Mouse (Mus musculus): ENCODE data around the gene Hecw2. TPM values are rescaled to one million over a fixed set of nuclear protein-coding genes. Genes with fewer than 3 reads are reported as not detected.

The Hecw2 gene
- total RNA-seq, 4 experiments from 2014 or later, result 10.3 to 12.5 (median 11.9) TPM

GRCm38 (mm10) chr1:53784721-53785418, 410.1 kb downstream of the Hecw2 start, which contains the start of gene Stk17b:
Gene Stk17b, minus strand, starts transcription at chr1:53785224.
- DNase-seq (ENCODE audit: low spot score), result peak; percentile 86

- DNase-seq (ENCODE audit: low spot score), result peak; percentile 43
Observed at GRCm38 (mm10) chr1:53784291-53784720, 410.7 kb downstream of the Hecw2 start.

GRCm38 (mm10) chr1:53782956-53783355, 412.0 kb downstream of the Hecw2 start:
- no peak for DNase-seq (ENCODE audit: low spot score)

- no peak for DNase-seq (ENCODE audit: low spot score)
Observed at GRCm38 (mm10) chr1:53782079-53782478, 412.9 kb downstream of the Hecw2 start.

- DNase-seq (ENCODE audit: low spot score), result no peak
Observed at GRCm38 (mm10) chr1:53781311-53781710, 413.7 kb downstream of the Hecw2 start.

GRCm38 (mm10) chr1:53776176-53776905, 418.6 kb downstream of the Hecw2 start:
- no peak for DNase-seq (ENCODE audit: low spot score)

GRCm38 (mm10) chr1:53775545-53775944, 419.4 kb downstream of the Hecw2 start:
- no peak for DNase-seq (ENCODE audit: low spot score)

- DNase-seq (ENCODE audit: low spot score), result no peak
Observed at GRCm38 (mm10) chr1:53775036-53775435, 419.9 kb downstream of the Hecw2 start.

GRCm38 (mm10) chr1:53774571-53774970, 420.4 kb downstream of the Hecw2 start:
- no peak for DNase-seq (ENCODE audit: low spot score)

- DNase-seq (ENCODE audit: low spot score), result peak; percentile 55
Observed at GRCm38 (mm10) chr1:53773994-53774393, 421.0 kb downstream of the Hecw2 start.

- no peak for DNase-seq (ENCODE audit: low spot score)
Observed at GRCm38 (mm10) chr1:53772967-53773366, 422.0 kb downstream of the Hecw2 start.

GRCm38 (mm10) chr1:53771476-53771875, 423.5 kb downstream of the Hecw2 start:
- DNase-seq (ENCODE audit: low spot score), result no peak

- no peak for DNase-seq (ENCODE audit: low spot score)
Observed at GRCm38 (mm10) chr1:53766112-53766511, 428.9 kb downstream of the Hecw2 start.

GRCm38 (mm10) chr1:53757316-53757715, 437.7 kb downstream of the Hecw2 start:
- DNase-seq (ENCODE audit: low spot score), result no peak

Small RNA genes within 50 kb of the gene (microRNA-seq; reads per million reads assigned to microRNA genes)
- gene Mir7681, result not detected

Other genes starting within 250 kb of the Hecw2 start
- under 1 TPM in 2 of 4 experiments, not detected in 2; 0.13 to 0.31 TPM for gene Ccdc150, start 55.5 kb upstream of the Hecw2 start, total RNA-seq (2022)
- 10 to 100 TPM in 2 of 4 experiments, 1 to 10 TPM in 2; 9.6 to 14.5 (median 10.8) TPM for gene Gtf3c3, start 243.8 kb upstream of the Hecw2 start, total RNA-seq (2022)